In genomic region chr5:72998546-72998945, GRCm38 (mm10) we compare ENCODE assay signal across 26 mouse cellular contexts. TPM values are rescaled to one million over a fixed set of nuclear protein-coding genes. Genes with fewer than 3 reads are reported as not detected.
"Had no signal": no experiment of that assay in that cellular context is flagged by ENCODE, and none has a peak within 500 bp of the region (broad histone marks: within the 10 kb centered on the region; RNA-seq: fewer than 3 reads in every experiment).

No protein-coding gene starts in this region.

RNA-seq across cellular contexts. Expression of gene Slc10a4, which starts 8.1 kb away (rescaled TPM):
- polyA plus RNA-seq: inflammation-experienced regulatory T-cells, adult 6 months had no signal

RNA-seq across cellular contexts. Expression of gene Gm10135, which starts 24.0 kb away (rescaled TPM):
- polyA plus RNA-seq: heart, embryonic 11.5 days; heart, embryonic 12.5 days; heart, embryonic 13.5 days; heart, embryonic 14.5 days; heart, embryonic 15.5 days; heart, embryonic 16.5 days; heart, postnatal 0 days; hindbrain, embryonic 10.5 days; hindbrain, embryonic 11.5 days; hindbrain, embryonic 12.5 days; hindbrain, embryonic 13.5 days; hindbrain, embryonic 14.5 days; hindbrain, embryonic 15.5 days; hindbrain, embryonic 16.5 days; hindbrain, postnatal 0 days; inflammation-experienced regulatory T-cells, adult 6 months; intestine, embryonic 14.5 days; intestine, embryonic 15.5 days; intestine, embryonic 16.5 days; intestine, postnatal 0 days; kidney, adult 2 months; kidney, embryonic 14.5 days; kidney, embryonic 15.5 days; kidney, embryonic 16.5 days; kidney, postnatal 0 days; large intestine, adult 2 months had no signal
